Mouse (Mus musculus): ENCODE measurements at regions not wholly inside any gene's neighbourhood (a gene's known extent, or its start where the extent isn't known, plus 50 kb on each side); places are given as distances from the start of the nearest gene placed in this dataset.

GRCm38 (mm10) chr8:126831312-126832162 lies 114.1 kb downstream of the Tomm20 start:
- TF ChIP-seq CTCF (IDR thresholded peaks at IDR 0.05): no peak
- no peak for TF ChIP-seq EP300 (IDR thresholded peaks at IDR 0.05)
